Mouse (Mus musculus) intestine, embryonic 15.5 days (tissue): ENCODE results near the gene Cep135. TPM values are rescaled to one million over a fixed set of nuclear protein-coding genes. Genes with fewer than 3 reads are reported as not detected.
A peak's percentile ranks its signal among the peaks of the same experiment; 100 is the strongest.

Source experiments
- ATAC-seq: fragments of 200-750 bp; cut with Nextera tagmentation; 2 replicates; pipeline ENCODE4 v1.8.0; 2017; ENCODE audit warnings: moderate TSS enrichment, moderate library complexity
- H3K27ac ChIP-seq: fragments of 300-500 bp; sonication (generic); 2 replicates; pipeline ENCODE4 v1.5.1; 2015; ENCODE audit warnings: mild to moderate bottlenecking, inconsistent platforms
- H3K27me3 ChIP-seq: fragments of 300-500 bp; sonication (generic); replicated peaks from 2 replicates; pipeline ENCODE4 v1.6.1; 2015; ENCODE audit warnings: inconsistent platforms
- H3K36me3 ChIP-seq: fragments of 300-500 bp; sonication (generic); 2 replicates; pipeline ENCODE4 v1.6.1; 2015; ENCODE audit warnings: inconsistent platforms
- H3K4me1 ChIP-seq: fragments of 300-500 bp; sonication (generic); replicated peaks from 2 replicates; pipeline ENCODE4 v1.6.1; 2015; ENCODE audit warnings: inconsistent platforms
- H3K4me2 ChIP-seq: fragments of 300-500 bp; sonication (generic); replicated peaks from 2 replicates; pipeline ENCODE4 v1.6.1; 2015; ENCODE audit warnings: mild to moderate bottlenecking, inconsistent platforms
- H3K4me3 ChIP-seq: fragments of 300-500 bp; sonication (generic); replicated peaks from 2 replicates; pipeline ENCODE4 v1.5.1; 2015; ENCODE audit warnings: inconsistent platforms
- H3K9ac ChIP-seq: fragments of 300-500 bp; sonication (generic); 2 replicates; pipeline ENCODE4 v1.6.1; 2015; ENCODE audit warnings: inconsistent platforms
- H3K9me3 ChIP-seq: fragments of 300-500 bp; sonication (generic); 2 replicates; pipeline ENCODE4 v1.6.1; 2016; ENCODE audit warnings: inconsistent platforms
- WGBS: fragments of 180-500 bp; shearing (Covaris S2); methylation state at CpG from one replicate; pipeline ENCODE4 v1.1.7; 2015; 5-methylcytosine and 5-hydroxymethylcytosine counted together
- polyA plus RNA-seq: library from polyadenylated mRNA; unstranded; fragments of >200 nt; fragmentation: Nextera tagmentation; extraction: Ambion mirVana; gene quantifications from 2 replicates; pipeline ENCODE4 v1.2.1, GENCODE M21; 2015

The Cep135 gene
- polyA plus RNA-seq, result 5.9 and 6.6 TPM in 2 replicates

- Histone ChIP-seq H3K4me1 (peaks cover 3% of the 10 kb centered on the region; the same call in 1 of the 2 replicates), H3K36me3 (peaks cover 5% of the 10 kb centered on the region), H3K4me3 (peak within 1 kb of the TSS; percentile 89), H3K9me3 (no peaks in the 10 kb centered on the region), H3K9ac (peak within 1 kb of the TSS; percentile 86), H3K27me3 (no peaks in the 10 kb centered on the region), H3K4me2 (peak within 1 kb of the TSS; percentile 70), H3K27ac (peak within 1 kb of the TSS; percentile 94)
- WGBS, result under 1% methylated on average over 85 of the region's 92 CpGs
- ATAC-seq, result peak; percentile 99
Observed at GRCm38 (mm10) chr5:76588551-76589283, at the start of gene Cep135. Cep135 (plus strand) TSS chr5:76588698.

GRCm38 (mm10) chr5:76540181-76540580, 48.3 kb upstream of the Cep135 start:
- WGBS, result 87% methylated on average over 8 of the region's 8 CpGs
- no peaks in the 10 kb centered on the region for H3K9me3 ChIP-seq

GRCm38 (mm10) chr5:76540842-76541241, 47.7 kb upstream of the Cep135 start:
- H3K27me3 ChIP-seq, result no peaks in the 10 kb centered on the region
- H3K36me3 ChIP-seq, result peaks cover 28% of the 10 kb centered on the region
- H3K4me2 ChIP-seq, result no peak overlapping the region
- H3K4me1 ChIP-seq, result no peaks in the 10 kb centered on the region
- H3K27ac ChIP-seq, result no peak overlapping the region
- no peak overlapping the region for H3K4me3 ChIP-seq
- no peaks in the 10 kb centered on the region for H3K9me3 ChIP-seq
- no peak for ATAC-seq
- H3K9ac ChIP-seq, result no peak overlapping the region

More at GRCm38 (mm10) chr5:76540181-76540580, 48.3 kb upstream of the Cep135 start:
- Histone ChIP-seq H3K27ac (no peak overlapping the region), H3K4me3 (no peak overlapping the region), H3K36me3 (peaks cover 28% of the 10 kb centered on the region), H3K4me2 (no peak overlapping the region), H3K4me1 (no peaks in the 10 kb centered on the region), H3K9ac (no peak overlapping the region), H3K27me3 (no peaks in the 10 kb centered on the region)
- ATAC-seq, result no peak

- H3K4me1 ChIP-seq, result no peaks in the 10 kb centered on the region
- H3K36me3 ChIP-seq, result peaks cover 21% of the 10 kb centered on the region; the same call in 1 of the 2 replicates
Observed at GRCm38 (mm10) chr5:76543200-76543599, 45.3 kb upstream of the Cep135 start.

GRCm38 (mm10) chr5:76550426-76550825, 38.1 kb upstream of the Cep135 start:
- no peaks in the 10 kb centered on the region for H3K27me3 ChIP-seq
- H3K9me3 ChIP-seq, result no peaks in the 10 kb centered on the region
- no peak overlapping the region for H3K4me2 ChIP-seq
- WGBS, result 82% methylated on average over 8 of the region's 8 CpGs
- H3K4me3 ChIP-seq, result no peak overlapping the region
- no peak for ATAC-seq
- no peaks in the 10 kb centered on the region for H3K4me1 ChIP-seq
- H3K27ac ChIP-seq, result no peak overlapping the region
- H3K9ac ChIP-seq, result no peak overlapping the region
- H3K36me3 ChIP-seq, result 0 out of 2 replicates have a peak, but pooled peaks cover 3% of the 10 kb centered on the region

More at GRCm38 (mm10) chr5:76543200-76543599, 45.3 kb upstream of the Cep135 start:
- Histone ChIP-seq H3K4me2 (no peak overlapping the region), H3K4me3 (no peak overlapping the region), H3K9ac (no peak overlapping the region), H3K27ac (no peak overlapping the region), H3K27me3 (no peaks in the 10 kb centered on the region), H3K9me3 (no peaks in the 10 kb centered on the region)
- no peak for ATAC-seq
- WGBS, result 89% methylated on average over 8 of the region's 8 CpGs

GRCm38 (mm10) chr5:76565321-76565720, 23.2 kb upstream of the Cep135 start:
- Histone ChIP-seq H3K9ac (no peak overlapping the region), H3K27ac (no peak overlapping the region), H3K9me3 (no peaks in the 10 kb centered on the region), H3K27me3 (no peaks in the 10 kb centered on the region), H3K4me3 (no peak overlapping the region), H3K4me1 (no peaks in the 10 kb centered on the region), H3K4me2 (no peak overlapping the region), H3K36me3 (peaks cover 27% of the 10 kb centered on the region)
- ATAC-seq, result no peak
- 32% methylated on average over 3 of the region's 3 CpGs for WGBS

GRCm38 (mm10) chr5:76574251-76574650, 14.2 kb upstream of the Cep135 start:
- H3K4me3 ChIP-seq, result no peak overlapping the region
- no peaks in the 10 kb centered on the region for H3K4me1 ChIP-seq
- no peaks in the 10 kb centered on the region for H3K9me3 ChIP-seq
- H3K27ac ChIP-seq, result no peak overlapping the region
- 70% methylated on average over 7 of the region's 7 CpGs for WGBS
- no peaks in the 10 kb centered on the region for H3K27me3 ChIP-seq
- H3K9ac ChIP-seq, result no peak overlapping the region
- H3K36me3 ChIP-seq, result peaks cover 12% of the 10 kb centered on the region
- H3K4me2 ChIP-seq, result no peak overlapping the region
- no peak for ATAC-seq

- H3K36me3 ChIP-seq, result no peaks in the 10 kb centered on the region
- no peaks in the 10 kb centered on the region for H3K27me3 ChIP-seq
- no peak for ATAC-seq
- 78% methylated on average over 3 of the region's 3 CpGs for WGBS
- no peak overlapping the region for H3K9ac ChIP-seq
- no peak overlapping the region for H3K4me2 ChIP-seq
- no peaks in the 10 kb centered on the region for H3K4me1 ChIP-seq
- H3K9me3 ChIP-seq, result no peaks in the 10 kb centered on the region
- no peak overlapping the region for H3K27ac ChIP-seq
- no peak overlapping the region for H3K4me3 ChIP-seq
Observed at GRCm38 (mm10) chr5:76577026-76577425, 11.5 kb upstream of the Cep135 start.

GRCm38 (mm10) chr5:76585378-76585777, 3.1 kb upstream of the Cep135 start:
- Histone ChIP-seq H3K4me1 (peaks cover 3% of the 10 kb centered on the region; the same call in 1 of the 2 replicates), H3K27me3 (no peaks in the 10 kb centered on the region), H3K36me3 (no peaks in the 10 kb centered on the region), H3K9me3 (no peaks in the 10 kb centered on the region), H3K27ac (no peak overlapping the region), H3K4me2 (no peak overlapping the region), H3K9ac (no peak overlapping the region), H3K4me3 (no peak overlapping the region)
- ATAC-seq, result no peak
- 79% methylated on average over 2 of the region's 2 CpGs for WGBS

- Histone ChIP-seq H3K27ac (no peak overlapping the region; the same call in 1 of the 2 replicates), H3K4me1 (peaks cover 3% of the 10 kb centered on the region; the same call in 1 of the 2 replicates), H3K9ac (peak overlapping the region; percentile 86), H3K9me3 (no peaks in the 10 kb centered on the region), H3K27me3 (no peaks in the 10 kb centered on the region), H3K4me3 (peak overlapping the region; percentile 89), H3K4me2 (peak overlapping the region; percentile 70), H3K36me3 (peaks cover 5% of the 10 kb centered on the region)
- no peak; the same call in 1 of the 2 replicates for ATAC-seq
- 7% methylated on average over 7 of the region's 7 CpGs for WGBS
Observed at GRCm38 (mm10) chr5:76589311-76589710, 813 bp downstream of the Cep135 start.

GRCm38 (mm10) chr5:76590009-76590408, 1.5 kb downstream of the Cep135 start:
- WGBS, result 76% methylated on average over 2 of the region's 2 CpGs
- Histone ChIP-seq H3K27ac (no peak overlapping the region), H3K9me3 (no peaks in the 10 kb centered on the region), H3K4me1 (peaks cover 3% of the 10 kb centered on the region; the same call in 1 of the 2 replicates), H3K4me2 (no peak overlapping the region), H3K27me3 (no peaks in the 10 kb centered on the region), H3K9ac (no peak overlapping the region), H3K36me3 (peaks cover 12% of the 10 kb centered on the region), H3K4me3 (no peak overlapping the region)
- no peak for ATAC-seq

- H3K4me2 ChIP-seq, result no peak overlapping the region
- H3K36me3 ChIP-seq, result peaks cover 18% of the 10 kb centered on the region
- no peak overlapping the region for H3K9ac ChIP-seq
- 61% methylated on average over 9 of the region's 9 CpGs for WGBS
- no peak overlapping the region for H3K4me3 ChIP-seq
- no peaks in the 10 kb centered on the region for H3K27me3 ChIP-seq
- no peak overlapping the region for H3K27ac ChIP-seq
- peaks cover 3% of the 10 kb centered on the region; the same call in 1 of the 2 replicates for H3K4me1 ChIP-seq
- H3K9me3 ChIP-seq, result no peaks in the 10 kb centered on the region
- no peak for ATAC-seq
Observed at GRCm38 (mm10) chr5:76591885-76592284, 3.4 kb downstream of the Cep135 start.
